Mouse (Mus musculus) E14TG2a.4 (cell line): Measurements from ENCODE around the gene Gabarap.

Experiments
- CTCF ChIP-seq: conservative IDR thresholded peaks from 2 replicates; pipeline ENCODE4 v1.5.1; 2014; ENCODE audit warnings: low read length
- NANOG ChIP-seq: IDR thresholded peaks from 2 replicates; pipeline ENCODE4 v1.6.1; 2014; ENCODE audit warnings: borderline replicate concordance, low read length, mixed read lengths
- POU5F1 ChIP-seq: IDR thresholded peaks from 2 replicates; pipeline ENCODE4 v1.6.1; 2014; ENCODE audit warnings: low read length, borderline replicate concordance

- no peak for TF ChIP-seq CTCF
- TF ChIP-seq NANOG = no peak
- no peak for TF ChIP-seq POU5F1
Measured at GRCm38 (mm10) chr11:69983377-69983776, 7.6 kb upstream of the Gabarap start.
